Mouse (Mus musculus) right cerebral cortex, postnatal 4 days (tissue): ENCODE measurements around the gene Arpc5.
"Not testable (repeated sequence)": the region's sequence is repeated elsewhere in the genome, so short reads cannot be mapped to it uniquely, and the experiment has no call there.

ENCODE experiments used
- DNase-seq: peaks from one replicate; pipeline ENCODE4 v3.0.0-alpha.2; 2022

The Arpc5 gene

GRCm38 (mm10) chr1:152766032-152766772 is at the start of gene Arpc5, which contains the start of gene Rgl1:
Gene Arpc5 (plus strand): TSS chr1:152766542.
Gene Rgl1 (minus strand): TSS chr1:152766351.
- peak; percentile 97 for DNase-seq

GRCm38 (mm10) chr1:152717329-152717728 is 49.0 kb upstream of the Arpc5 start:
- no peak for DNase-seq

GRCm38 (mm10) chr1:152718200-152718599 is 48.1 kb upstream of the Arpc5 start:
- no peak for DNase-seq

GRCm38 (mm10) chr1:152720969-152721368 is 45.4 kb upstream of the Arpc5 start:
- no peak for DNase-seq

- no peak for DNase-seq
Observed at GRCm38 (mm10) chr1:152721535-152722198, 44.7 kb upstream of the Arpc5 start.

- DNase-seq: no peak
Observed at GRCm38 (mm10) chr1:152724286-152724685, 42.1 kb upstream of the Arpc5 start.

- DNase-seq: no peak
Observed at GRCm38 (mm10) chr1:152726095-152726494, 40.2 kb upstream of the Arpc5 start.

- DNase-seq: no peak
Observed at GRCm38 (mm10) chr1:152727604-152728236, 38.6 kb upstream of the Arpc5 start.

- DNase-seq: no peak
Observed at GRCm38 (mm10) chr1:152738793-152739192, 27.5 kb upstream of the Arpc5 start.

- DNase-seq: no peak
Observed at GRCm38 (mm10) chr1:152739374-152739773, 27.0 kb upstream of the Arpc5 start.

GRCm38 (mm10) chr1:152743095-152743826 is 23.1 kb upstream of the Arpc5 start:
- DNase-seq: no peak

- peak; percentile 94 for DNase-seq
Observed at GRCm38 (mm10) chr1:152746426-152746825, 19.9 kb upstream of the Arpc5 start.

GRCm38 (mm10) chr1:152749276-152749675 is 17.1 kb upstream of the Arpc5 start:
- DNase-seq: no peak

- DNase-seq: peak; percentile 30
Observed at GRCm38 (mm10) chr1:152750312-152750965, 15.9 kb upstream of the Arpc5 start, which contains the start of gene Apobec4. Gene Apobec4 (plus strand): TSS chr1:152750551.

GRCm38 (mm10) chr1:152761791-152762190 is 4.6 kb upstream of the Arpc5 start:
- DNase-seq: no peak

- peak; percentile 37 for DNase-seq
Observed at GRCm38 (mm10) chr1:152766804-152767748, 734 bp downstream of the Arpc5 start.

GRCm38 (mm10) chr1:152767749-152768488 is 1.6 kb downstream of the Arpc5 start:
- peak; percentile 83 for DNase-seq

GRCm38 (mm10) chr1:152771016-152771415 is 4.7 kb downstream of the Arpc5 start:
- DNase-seq: no peak

GRCm38 (mm10) chr1:152774601-152775000 is 8.3 kb downstream of the Arpc5 start:
- DNase-seq: not testable (repeated sequence)

GRCm38 (mm10) chr1:152779071-152779737 is 12.9 kb downstream of the Arpc5 start:
- peak; percentile 65 for DNase-seq
